Mouse (Mus musculus) lung, adult 2 months (tissue): ENCODE data around the gene Hk2.

ENCODE experiments used
- CTCF ChIP-seq: fragments of 200-500 bp; IDR thresholded peaks from 2 replicates; pipeline ENCODE4 v1.5.1; 2011; ENCODE audit warnings: mild to moderate bottlenecking, low read length, control low read depth; ENCODE audit not compliant: insufficient read depth
- POLR2A ChIP-seq: fragments of 200-500 bp; IDR thresholded peaks from 2 replicates; pipeline ENCODE4 v1.6.1; 2011; ENCODE audit warnings: low read depth, mild to moderate bottlenecking, control low read depth, low read length, borderline replicate concordance; ENCODE audit errors: extremely low read depth

GRCm38 (mm10) chr6:82790864-82791263 lies 16.6 kb upstream of the Hk2 start:
- no peak for TF ChIP-seq CTCF
- no peak for TF ChIP-seq POLR2A
